Mouse (Mus musculus) embryonic fibroblast, embryonic 13.5 days (primary cell): ENCODE results near the gene Tle4. TPM values are rescaled to one million over a fixed set of nuclear protein-coding genes. Genes with fewer than 3 reads are reported as not detected.

Source experiments
- H3K27ac ChIP-seq: 2 replicates; pipeline ENCODE4 v1.5.1; 2012; ENCODE audit warnings: low read length, control low read depth, inconsistent platforms; ENCODE audit not compliant: insufficient read depth
- H3K4me1 ChIP-seq: 2 replicates; pipeline ENCODE4 v1.6.1; 2011; ENCODE audit warnings: low read length; ENCODE audit not compliant: control insufficient read depth, insufficient read depth
- H3K4me3 ChIP-seq: 2 replicates; pipeline ENCODE4 v1.5.1; 2011; ENCODE audit warnings: mild to moderate bottlenecking, control low read depth, low read length; ENCODE audit not compliant: insufficient read depth
- CTCF ChIP-seq: IDR thresholded peaks from 2 replicates; pipeline ENCODE4 v1.5.1; 2011; ENCODE audit warnings: mild to moderate bottlenecking, control low read depth, low read length, moderate library complexity, borderline replicate concordance; ENCODE audit not compliant: insufficient read depth
- POLR2A ChIP-seq: IDR thresholded peaks from 2 replicates; pipeline ENCODE4 v1.6.1; 2011; ENCODE audit warnings: low read depth, mild to moderate bottlenecking, control low read depth, low read length, moderate library complexity
- polyA plus RNA-seq: library from polyadenylated mRNA; stranded (reverse); fragments of >200 nt; gene quantifications from 2 replicates; pipeline ENCODE4 v1.2.4, GENCODE M21; 2011; ENCODE audit warnings: low read depth; ENCODE audit not compliant: missing spikeins, insufficient read length

The Tle4 gene
- polyA plus RNA-seq, 1 experiment, result 7.1 TPM

- Histone ChIP-seq H3K4me3 (no peak overlapping the region), H3K27ac (no peak overlapping the region), H3K4me1 (no peaks in the 10 kb centered on the region)
- TF ChIP-seq CTCF (no peak), POLR2A (no peak)
Measured at GRCm38 (mm10) chr19:14610542-14611317, 12.9 kb upstream of the Tle4 start.

GRCm38 (mm10) chr19:14600841-14601240, 3.0 kb upstream of the Tle4 start:
- TF ChIP-seq CTCF (no peak), POLR2A (no peak)
- no peaks in the 10 kb centered on the region for H3K4me1 ChIP-seq
- H3K27ac ChIP-seq, result no peak overlapping the region
- no peak overlapping the region for H3K4me3 ChIP-seq

- TF ChIP-seq POLR2A (no peak), CTCF (no peak)
- no peak overlapping the region for H3K27ac ChIP-seq
- H3K4me1 ChIP-seq, result no peaks in the 10 kb centered on the region
- no peak overlapping the region for H3K4me3 ChIP-seq
Measured at GRCm38 (mm10) chr19:14600354-14600753, 2.5 kb upstream of the Tle4 start.

GRCm38 (mm10) chr19:14599851-14600251, 2.0 kb upstream of the Tle4 start:
- Histone ChIP-seq H3K27ac (no peak overlapping the region), H3K4me1 (no peaks in the 10 kb centered on the region), H3K4me3 (no peak overlapping the region)
- TF ChIP-seq CTCF, result no peak
- no peak for TF ChIP-seq POLR2A

GRCm38 (mm10) chr19:14598690-14599288, 938 bp upstream of the Tle4 start:
- H3K4me3 ChIP-seq, result peak overlapping the region; percentile 47
- TF ChIP-seq CTCF (no peak), POLR2A (no peak)
- H3K27ac ChIP-seq, result peak overlapping the region; percentile 23; the same call in 1 of the 2 replicates
- H3K4me1 ChIP-seq, result no peaks in the 10 kb centered on the region

GRCm38 (mm10) chr19:14596941-14597916, 622 bp downstream of the Tle4 start:
- TF ChIP-seq CTCF (no peak), POLR2A (no peak)
- H3K4me3 ChIP-seq, result peak overlapping the region; percentile 66
- H3K4me1 ChIP-seq, result no peaks in the 10 kb centered on the region
- peak overlapping the region; percentile 63 for H3K27ac ChIP-seq

GRCm38 (mm10) chr19:14596358-14596940, 1.4 kb downstream of the Tle4 start:
- TF ChIP-seq POLR2A, result no peak
- no peak for TF ChIP-seq CTCF
- H3K4me1 ChIP-seq, result no peaks in the 10 kb centered on the region

GRCm38 (mm10) chr19:14595390-14595997, 2.4 kb downstream of the Tle4 start:
- TF ChIP-seq CTCF (no peak), POLR2A (no peak)
- H3K27ac ChIP-seq, result no peak overlapping the region
- no peaks in the 10 kb centered on the region for H3K4me1 ChIP-seq
- peak overlapping the region; percentile 18 for H3K4me3 ChIP-seq

More at GRCm38 (mm10) chr19:14596358-14596940, 1.4 kb downstream of the Tle4 start:
- Histone ChIP-seq H3K27ac (no peak overlapping the region), H3K4me3 (peak overlapping the region; percentile 66)

GRCm38 (mm10) chr19:14594537-14594936, 3.3 kb downstream of the Tle4 start:
- no peaks in the 10 kb centered on the region for H3K4me1 ChIP-seq
- TF ChIP-seq CTCF (no peak), POLR2A (no peak)
- H3K27ac ChIP-seq, result no peak overlapping the region
- no peak overlapping the region for H3K4me3 ChIP-seq
